Mouse (Mus musculus) kidney, postnatal 14 days (tissue): Measurements from ENCODE around the gene Gm10722.
"Not testable (repeated sequence)": the region's sequence is repeated elsewhere in the genome, so short reads cannot be mapped to it uniquely, and the experiment has no call there.

Experiments used
- DNase-seq: peaks from one replicate; pipeline ENCODE4 v3.0.0; 2022; ENCODE audit warnings: mixed read lengths

Gene Gm10722

DNA sequence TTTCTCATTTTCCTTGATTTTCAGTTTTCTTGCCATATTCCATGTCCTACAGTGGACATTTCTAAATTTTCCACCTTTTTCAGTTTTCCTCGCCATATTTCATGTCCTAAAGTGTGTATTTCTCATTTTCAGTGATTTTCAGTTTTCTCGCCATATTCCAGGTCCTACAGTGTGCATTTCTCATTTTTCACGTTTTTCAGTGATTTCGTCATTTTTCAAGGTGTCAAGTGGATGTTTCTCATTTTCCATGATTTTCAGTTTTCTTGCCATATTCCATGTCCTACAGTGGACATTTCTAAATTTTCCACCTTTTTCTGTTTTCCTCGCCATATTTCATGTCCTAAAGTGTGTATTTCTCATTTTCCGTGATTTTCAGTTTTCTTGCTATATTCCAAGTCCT lies 24.9 kb downstream of the Gm10722 start:
- peak; percentile 93 for DNase-seq

DNA sequence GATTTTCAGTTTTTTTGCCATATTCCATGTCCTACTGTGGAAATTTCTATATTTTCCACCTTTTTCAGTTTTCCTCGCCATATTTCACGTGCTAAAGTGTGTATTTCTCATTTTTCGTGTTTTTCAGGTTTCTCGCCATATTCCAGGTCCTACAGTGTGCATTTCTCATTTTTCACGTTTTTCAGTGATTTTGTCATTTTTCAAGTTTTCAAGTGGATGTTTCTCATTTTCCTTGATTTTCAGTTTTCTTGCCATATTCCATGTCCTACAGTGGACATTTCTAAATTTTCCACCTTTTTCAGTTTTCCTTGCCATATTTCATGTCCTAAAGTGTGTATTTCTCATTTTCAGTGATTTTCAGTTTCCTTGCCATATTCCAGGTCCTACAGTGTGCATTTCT lies 25.4 kb downstream of the Gm10722 start:
- peak; percentile 60 for DNase-seq

DNA sequence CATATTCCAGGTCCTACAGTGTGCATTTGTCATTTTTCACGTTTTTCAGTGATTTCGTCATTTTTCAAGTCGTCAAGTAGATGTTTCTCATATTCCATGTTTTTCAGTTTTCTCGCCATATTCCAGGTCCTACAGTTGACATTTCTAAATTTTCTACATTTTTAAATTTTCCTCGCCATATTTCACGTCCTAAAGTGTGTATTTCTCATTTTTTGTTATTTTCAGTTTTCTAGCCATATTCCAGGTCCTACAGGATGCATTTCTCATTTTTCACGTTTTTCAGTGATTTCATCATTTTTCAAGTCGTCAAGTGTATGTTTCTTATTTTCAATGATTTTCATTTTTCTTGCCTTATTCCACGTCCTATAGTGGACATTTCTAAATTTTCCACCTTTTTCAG lies 26.0 kb downstream of the Gm10722 start:
- peak; percentile 69 for DNase-seq

DNA sequence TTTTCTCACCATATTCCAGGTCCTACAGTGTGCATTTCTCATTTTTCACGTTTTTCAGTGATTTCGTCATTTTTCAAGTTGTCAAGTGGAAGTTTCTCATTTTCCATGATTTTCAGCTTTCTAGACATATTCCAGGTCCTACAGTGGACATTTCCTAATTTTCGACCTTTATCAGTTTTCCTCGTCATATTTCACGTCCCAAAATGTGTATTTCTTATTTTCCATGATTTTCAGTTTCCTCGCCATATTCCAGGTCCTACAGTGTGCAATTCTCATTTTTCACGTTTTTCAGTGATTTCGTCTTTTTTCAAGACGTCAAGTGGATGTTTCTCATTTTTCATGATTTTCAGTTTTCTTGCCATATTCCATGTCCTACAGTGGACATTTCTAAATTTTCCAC lies 26.5 kb downstream of the Gm10722 start:
- DNase-seq: peak; percentile 36

DNA sequence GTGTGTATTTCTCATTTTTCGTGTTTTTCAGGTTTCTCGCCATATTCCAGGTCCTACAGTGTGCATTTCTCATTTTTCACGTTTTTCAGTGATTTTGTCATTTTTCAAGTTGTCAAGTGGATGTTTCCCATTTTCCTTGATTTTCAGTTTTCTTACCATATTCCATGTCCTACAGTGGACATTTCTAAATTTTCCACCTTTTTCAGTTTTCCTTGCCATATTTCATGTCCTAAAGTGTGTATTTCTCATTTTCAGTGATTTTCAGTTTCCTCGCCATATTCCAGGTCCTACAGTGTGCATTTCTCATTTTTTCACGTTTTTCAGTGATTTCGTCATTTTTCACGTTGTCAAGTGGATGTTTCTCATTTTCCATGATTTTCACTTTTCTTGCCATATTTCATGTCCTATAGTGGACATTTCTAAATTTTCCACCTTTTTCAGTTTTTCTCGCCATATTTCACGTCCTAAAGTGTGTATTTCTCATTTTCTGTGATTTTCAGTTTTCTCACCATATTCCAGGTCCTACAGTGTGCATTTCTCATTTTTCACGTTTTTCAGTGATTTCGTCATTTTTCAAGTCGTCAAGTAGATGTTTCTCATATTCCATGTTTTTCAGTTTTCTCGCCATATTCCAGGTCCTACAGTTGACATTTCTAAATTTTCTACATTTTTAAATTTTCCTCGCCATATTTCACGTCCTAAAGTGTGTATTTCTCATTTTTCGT lies 28.7 kb downstream of the Gm10722 start:
- DNase-seq: peak; percentile 69

DNA sequence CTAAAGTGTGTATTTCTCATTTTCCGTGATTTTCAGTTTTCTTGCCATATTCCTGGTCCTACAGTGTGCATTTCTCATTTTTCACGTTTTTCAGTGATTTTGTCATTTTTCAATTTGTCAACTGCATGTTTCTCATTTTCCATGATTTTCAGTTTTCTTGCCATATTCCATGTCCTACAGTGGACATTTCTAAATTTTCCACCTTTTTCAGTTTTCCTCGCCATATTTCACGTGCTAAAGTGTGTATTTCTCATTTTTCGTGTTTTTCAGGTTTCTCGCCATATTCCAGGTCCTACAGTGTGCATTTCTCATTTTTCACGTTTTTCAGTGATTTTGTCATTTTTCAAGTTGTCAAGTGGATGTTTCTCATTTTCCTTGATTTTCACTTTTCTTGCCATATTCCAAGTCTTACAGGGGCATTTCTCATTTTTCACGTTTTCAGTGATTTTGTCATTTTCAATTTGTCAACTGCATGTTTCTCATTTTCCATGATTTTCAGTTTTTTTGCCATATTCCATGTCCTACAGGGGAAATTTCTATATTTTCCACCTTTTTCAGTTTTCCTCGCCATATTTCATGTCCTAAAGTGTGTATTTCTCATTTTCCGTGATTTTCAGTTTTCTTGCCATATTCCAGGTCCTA lies 30.1 kb downstream of the Gm10722 start:
- DNase-seq: peak; percentile 58

DNA sequence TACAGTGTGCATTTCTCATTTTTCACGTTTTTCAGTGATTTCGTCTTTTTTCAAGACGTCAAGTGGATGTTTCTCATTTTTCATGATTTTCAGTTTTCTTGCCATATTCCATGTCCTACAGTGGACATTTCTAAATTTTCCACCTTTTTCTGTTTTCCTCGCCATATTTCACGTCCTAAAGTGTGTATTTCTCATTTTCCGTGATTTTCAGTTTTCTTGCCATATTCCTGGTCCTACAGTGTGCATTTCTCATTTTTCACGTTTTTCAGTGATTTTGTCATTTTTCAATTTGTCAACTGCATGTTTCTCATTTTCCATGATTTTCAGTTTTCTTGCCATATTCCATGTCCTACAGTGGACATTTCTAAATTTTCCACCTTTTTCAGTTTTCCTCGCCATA lies 33.6 kb downstream of the Gm10722 start, which contains the start of gene Gm17535:
TSS of gene Gm17535 (plus strand) at position 301 of the 400 bp plus-strand sequence.
- not testable (repeated sequence) for DNase-seq

DNA sequence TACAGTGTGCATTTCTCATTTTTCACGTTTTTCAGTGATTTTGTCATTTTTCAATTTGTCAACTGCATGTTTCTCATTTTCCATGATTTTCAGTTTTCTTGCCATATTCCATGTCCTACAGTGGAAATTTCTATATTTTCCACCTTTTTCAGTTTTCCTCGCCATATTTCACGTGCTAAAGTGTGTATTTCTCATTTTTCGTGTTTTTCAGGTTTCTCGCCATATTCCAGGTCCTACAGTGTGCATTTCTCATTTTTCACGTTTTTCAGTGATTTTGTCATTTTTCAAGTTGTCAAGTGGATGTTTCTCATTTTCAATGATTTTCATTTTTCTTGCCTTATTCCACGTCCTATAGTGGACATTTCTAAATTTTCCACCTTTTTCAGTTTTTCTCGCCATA lies 35.9 kb downstream of the Gm10722 start, which contains the start of gene Gm10715:
TSS of gene Gm10715 (plus strand) at position 301 of the 400 bp plus-strand sequence.
- not testable (repeated sequence) for DNase-seq

DNA sequence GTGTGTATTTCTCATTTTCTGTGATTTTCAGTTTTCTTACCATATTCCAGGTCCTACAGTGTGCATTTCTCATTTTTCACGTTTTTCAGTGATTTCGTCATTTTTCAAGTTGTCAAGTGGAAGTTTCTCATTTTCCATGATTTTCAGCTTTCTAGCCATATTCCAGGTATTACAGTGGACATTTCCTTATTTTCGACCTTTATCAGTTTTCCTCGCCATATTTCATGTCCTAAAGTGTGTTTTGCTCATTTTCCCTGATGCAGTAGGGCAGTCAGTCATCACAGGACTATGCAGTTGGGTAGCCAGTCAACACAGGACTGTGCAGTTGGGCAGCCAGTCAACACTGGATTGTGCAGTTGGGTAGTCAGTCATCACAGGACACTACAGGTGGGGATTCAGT lies 37.4 kb downstream of the Gm10722 start:
- DNase-seq: not testable (repeated sequence)
